Mouse (Mus musculus): Measurements from ENCODE around the gene Col11a2. TPM values are rescaled to one million over a fixed set of nuclear protein-coding genes. Genes with fewer than 3 reads are reported as not detected.

Col11a2 gene
- 8.5 and 40.3 TPM in 2 replicates for polyA plus RNA-seq (2012; ENCODE audit: low replicate concordance)

DNA sequence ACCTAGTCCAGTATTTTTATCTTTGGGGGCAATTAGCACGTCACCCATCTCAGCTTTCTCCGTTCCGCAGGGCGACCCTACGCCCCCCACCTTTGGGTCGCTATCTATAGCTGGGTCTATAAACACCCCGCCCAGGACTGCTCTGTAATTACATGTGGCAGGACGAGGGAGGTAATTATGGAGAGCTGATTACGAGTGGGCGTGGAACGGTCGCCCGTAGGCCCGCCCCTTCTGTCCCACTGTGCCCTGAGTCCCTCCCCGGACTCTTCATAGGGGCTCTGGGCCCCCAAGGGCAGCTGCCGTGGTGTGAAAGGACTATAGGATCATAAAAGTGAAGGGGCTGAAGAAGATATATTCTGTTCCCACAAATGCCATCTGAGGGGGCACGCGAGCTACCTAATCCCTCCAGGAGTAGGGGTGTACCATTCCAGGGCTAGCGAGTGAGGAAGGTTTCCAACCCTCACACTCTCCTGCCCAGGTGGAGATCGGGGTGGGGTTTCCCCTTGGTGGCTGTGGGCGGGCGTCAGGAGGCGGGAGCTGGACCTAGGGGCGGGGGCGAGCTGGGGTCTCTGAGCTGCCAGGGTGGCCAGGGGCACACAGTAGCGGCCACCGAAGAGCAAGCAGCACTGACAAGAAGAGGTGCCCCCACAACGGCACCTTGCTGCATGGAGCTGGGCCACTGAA, at the start of gene Col11a2:
Gene Col11a2 (plus strand): TSS at position 560 of the 684 bp plus-strand sequence.

GRCm38 (mm10) chr17:34000150-34000537, 39.1 kb upstream of the Col11a2 start, which contains the start of gene H2-K1:
TSS of gene H2-K1 (minus strand) at chr17:34000347.

DNA sequence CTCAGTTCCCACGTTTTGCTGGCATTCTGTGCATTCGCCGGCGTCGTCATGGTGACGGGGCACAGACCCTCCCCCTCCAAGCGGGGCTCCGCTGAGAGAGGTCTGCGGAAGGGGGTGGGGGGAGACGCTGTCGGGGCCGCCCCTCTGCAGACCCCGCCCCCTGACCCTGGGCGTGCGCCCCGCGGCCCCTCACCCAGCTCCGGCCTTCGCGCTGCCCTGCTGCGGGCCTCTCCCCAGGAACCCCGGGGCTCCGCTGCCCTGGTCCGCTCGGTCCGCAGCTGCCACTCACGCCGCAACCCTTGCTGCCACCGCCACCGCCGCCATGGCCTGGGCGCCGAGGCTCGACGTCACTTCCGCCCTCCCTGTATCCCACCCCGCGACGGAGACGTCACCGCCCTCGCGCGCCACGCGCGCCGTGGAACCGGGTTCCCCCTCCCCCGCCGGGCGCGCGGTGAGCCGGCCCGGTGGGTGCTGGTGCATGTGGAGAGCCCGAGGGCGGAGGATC, 14.9 kb upstream of the Col11a2 start, which contains the start of gene Ring1:
Gene Ring1 (minus strand): TSS at position 364 of the 505 bp plus-strand sequence.

GRCm38 (mm10) chr17:34027656-34028223, 11.5 kb upstream of the Col11a2 start, which contains the start of gene H2-Ke6:
TSS of gene H2-Ke6 (minus strand) at chr17:34028060.

GRCm38 (mm10) chr17:34031465-34032173, 7.6 kb upstream of the Col11a2 start, which contains the start of the genes Slc39a7 and Rxrb:
TSS of gene Slc39a7 (minus strand) at chr17:34031682.
TSS of gene Rxrb (plus strand) at chr17:34031812.

GRCm38 (mm10) chr17:34092197-34092875, 53.1 kb downstream of the Col11a2 start, which contains the start of gene H2-Oa:
TSS of gene H2-Oa (plus strand) at chr17:34092340.

Other genes starting within 250 kb of the Col11a2 start
- gene Kank3, start 228.9 kb upstream of the Col11a2 start, polyA plus RNA-seq (2012; ENCODE audit: low replicate concordance), result 2.1 and 3.0 TPM in 2 replicates
- gene Rps28, start 214.9 kb upstream of the Col11a2 start, polyA plus RNA-seq (2012; ENCODE audit: low replicate concordance), result 128 and 1,150 TPM in 2 replicates
- 623 and 660 TPM in 2 replicates for gene Ndufa7, start 214.9 kb upstream of the Col11a2 start, polyA plus RNA-seq (2012; ENCODE audit: low replicate concordance)
- gene Cd320, start 196.3 kb upstream of the Col11a2 start, polyA plus RNA-seq (2012; ENCODE audit: low replicate concordance), result 29.9 and 33.2 TPM in 2 replicates
- not detected in 2 replicates for gene Gm7029, start 165.6 kb upstream of the Col11a2 start, polyA plus RNA-seq (2012; ENCODE audit: low replicate concordance)
- gene Kifc1, start 148.8 kb upstream of the Col11a2 start, polyA plus RNA-seq (2012; ENCODE audit: low replicate concordance), result 74.4 and 87.4 TPM in 2 replicates
- gene Platr17, start 134.3 kb upstream of the Col11a2 start, polyA plus RNA-seq (2012; ENCODE audit: low replicate concordance), result not detected in 2 replicates
- 28.6 and 32.1 TPM in 2 replicates for gene Daxx, start 130.0 kb upstream of the Col11a2 start, polyA plus RNA-seq (2012; ENCODE audit: low replicate concordance)
- gene Tapbp, start 123.5 kb upstream of the Col11a2 start, polyA plus RNA-seq (2012; ENCODE audit: low replicate concordance), result 473 and 728 TPM in 2 replicates
- 60.2 and 119 TPM in 2 replicates for gene Zbtb22, start 123.5 kb upstream of the Col11a2 start, polyA plus RNA-seq (2012; ENCODE audit: low replicate concordance)
- gene Rgl2, start 109.9 kb upstream of the Col11a2 start, polyA plus RNA-seq (2012; ENCODE audit: low replicate concordance), result 141 and 230 TPM in 2 replicates
- 74.5 and 89.8 TPM in 2 replicates for gene Pfdn6, start 99.1 kb upstream of the Col11a2 start, polyA plus RNA-seq (2012; ENCODE audit: low replicate concordance)
- 94.9 and 266 TPM in 2 replicates for gene Wdr46, start 98.8 kb upstream of the Col11a2 start, polyA plus RNA-seq (2012; ENCODE audit: low replicate concordance)
- 16.7 and 18.6 TPM in 2 replicates for gene B3galt4, start 87.9 kb upstream of the Col11a2 start, polyA plus RNA-seq (2012; ENCODE audit: low replicate concordance)
- 51.6 and 65.2 TPM in 2 replicates for gene Vps52, start 83.6 kb upstream of the Col11a2 start, polyA plus RNA-seq (2012; ENCODE audit: low replicate concordance)
- gene Rps18, start 83.4 kb upstream of the Col11a2 start, polyA plus RNA-seq (2012; ENCODE audit: low replicate concordance), result 29.1 and 64.5 TPM in 2 replicates
- gene H2-K1, start 39.1 kb upstream of the Col11a2 start, polyA plus RNA-seq (2012; ENCODE audit: low replicate concordance), result 253 and 752 TPM in 2 replicates
- 42.1 and 63.7 TPM in 2 replicates for gene Ring1, start 14.8 kb upstream of the Col11a2 start, polyA plus RNA-seq (2012; ENCODE audit: low replicate concordance)
- 50.7 and 105 TPM in 2 replicates for gene H2-Ke6, start 11.4 kb upstream of the Col11a2 start, polyA plus RNA-seq (2012; ENCODE audit: low replicate concordance)
- 36.5 and 105 TPM in 2 replicates for gene Slc39a7, start 7.8 kb upstream of the Col11a2 start, polyA plus RNA-seq (2012; ENCODE audit: low replicate concordance)
- gene Rxrb, start 7.6 kb upstream of the Col11a2 start, polyA plus RNA-seq (2012; ENCODE audit: low replicate concordance), result 269 and 299 TPM in 2 replicates
- gene H2-Oa, start 52.9 kb downstream of the Col11a2 start, polyA plus RNA-seq (2012; ENCODE audit: low replicate concordance), result 9.6 and 71.7 TPM in 2 replicates
- gene H2-DMa, start 80.1 kb downstream of the Col11a2 start, polyA plus RNA-seq (2012; ENCODE audit: low replicate concordance), result 29.6 and 120 TPM in 2 replicates
- gene Brd2, start 83.2 kb downstream of the Col11a2 start, polyA plus RNA-seq (2012; ENCODE audit: low replicate concordance), result 446 and 549 TPM in 2 replicates
- gene H2-DMb2, start 103.9 kb downstream of the Col11a2 start, polyA plus RNA-seq (2012; ENCODE audit: low replicate concordance), result 73.6 and 78.6 TPM in 2 replicates
- 2.3 and 4.0 TPM in 2 replicates for gene H2-DMb1, start 113.6 kb downstream of the Col11a2 start, polyA plus RNA-seq (2012; ENCODE audit: low replicate concordance)
- 20.7 and 59.1 TPM in 2 replicates for gene Tap1, start 148.1 kb downstream of the Col11a2 start, polyA plus RNA-seq (2012; ENCODE audit: low replicate concordance)
- gene Psmb9, start 148.3 kb downstream of the Col11a2 start, polyA plus RNA-seq (2012; ENCODE audit: low replicate concordance), result 14.5 and 26.2 TPM in 2 replicates
- gene Psmb8, start 158.3 kb downstream of the Col11a2 start, polyA plus RNA-seq (2012; ENCODE audit: low replicate concordance), result 66.5 and 100 TPM in 2 replicates
- gene Tap2, start 164.1 kb downstream of the Col11a2 start, polyA plus RNA-seq (2012; ENCODE audit: low replicate concordance), result 95.0 and 101 TPM in 2 replicates
- gene H2-Ob, start 199.5 kb downstream of the Col11a2 start, polyA plus RNA-seq (2012; ENCODE audit: low replicate concordance), result 5.9 and 8.8 TPM in 2 replicates
- 211 and 1,423 TPM in 2 replicates for gene H2-Ab1, start 218.3 kb downstream of the Col11a2 start, polyA plus RNA-seq (2012; ENCODE audit: low replicate concordance)
- 8.9 and 82.4 TPM in 2 replicates for gene H2-Aa, start 248.4 kb downstream of the Col11a2 start, polyA plus RNA-seq (2012; ENCODE audit: low replicate concordance)